Mouse (Mus musculus) hindbrain, embryonic 15.5 days (tissue): ENCODE results near the gene Aox4. TPM values are rescaled to one million over a fixed set of nuclear protein-coding genes. Genes with fewer than 3 reads are reported as not detected.

Experiments
- ATAC-seq: fragments of 200-750 bp; cut with Nextera tagmentation; 2 replicates; pipeline ENCODE4 v1.8.0; 2017; ENCODE audit warnings: low read depth, moderate number of reproducible peaks, moderate TSS enrichment; ENCODE audit not compliant: low FRiP score
- H3K27ac ChIP-seq: fragments of 300-500 bp; sonication (generic); replicated peaks from 2 replicates; pipeline ENCODE4 v1.5.1; 2015; ENCODE audit warnings: mild to moderate bottlenecking, inconsistent platforms
- H3K27me3 ChIP-seq: fragments of 300-500 bp; sonication (generic); 2 replicates; pipeline ENCODE4 v1.6.1; 2015; ENCODE audit warnings: control low read depth, inconsistent platforms
- H3K36me3 ChIP-seq: fragments of 300-500 bp; sonication (generic); 2 replicates; pipeline ENCODE4 v1.6.1; 2015; ENCODE audit warnings: control low read depth, inconsistent platforms
- H3K4me1 ChIP-seq: fragments of 300-500 bp; sonication (generic); replicated peaks from 2 replicates; pipeline ENCODE4 v1.6.1; 2015; ENCODE audit warnings: control low read depth, inconsistent platforms
- H3K4me2 ChIP-seq: fragments of 300-500 bp; sonication (generic); 2 replicates; pipeline ENCODE4 v1.6.1; 2015; ENCODE audit warnings: moderate library complexity, mild to moderate bottlenecking, inconsistent platforms
- H3K4me3 ChIP-seq: fragments of 300-500 bp; sonication (generic); 2 replicates; pipeline ENCODE4 v1.5.1; 2015; ENCODE audit warnings: mild to moderate bottlenecking, inconsistent platforms
- H3K9ac ChIP-seq: fragments of 300-500 bp; sonication (generic); 2 replicates; pipeline ENCODE4 v1.6.1; 2015; ENCODE audit warnings: inconsistent platforms
- H3K9me3 ChIP-seq: fragments of 300-500 bp; sonication (generic); 2 replicates; pipeline ENCODE4 v1.6.1; 2016; ENCODE audit warnings: control low read depth, inconsistent platforms
- WGBS: fragments of 180-500 bp; shearing (Covaris S2); methylation state at CpG from one replicate; pipeline ENCODE4 v1.1.7; 2015; 5-methylcytosine and 5-hydroxymethylcytosine counted together
- polyA plus RNA-seq: library from polyadenylated mRNA; unstranded; fragments of >200 nt; fragmentation: Nextera tagmentation; extraction: Ambion mirVana; gene quantifications from 2 replicates; pipeline ENCODE4 v1.2.1, GENCODE M21; 2015

Aox4 gene
- polyA plus RNA-seq, 1 experiment from 2014 or later, result 0.41 TPM

- Histone ChIP-seq H3K36me3 (no peaks in the 10 kb centered on the region), H3K27me3 (no peaks in the 10 kb centered on the region), H3K9me3 (no peaks in the 10 kb centered on the region), H3K9ac (no peak overlapping the region), H3K4me1 (no peaks in the 10 kb centered on the region), H3K4me2 (no peak overlapping the region), H3K4me3 (no peak overlapping the region), H3K27ac (no peak overlapping the region)
- 85% methylated on average over 5 of the region's 5 CpGs for WGBS
- no peak for ATAC-seq
Measured at GRCm38 (mm10) chr1:58221879-58222278, 11.7 kb downstream of the Aox4 start.

GRCm38 (mm10) chr1:58228086-58228485 is 17.9 kb downstream of the Aox4 start:
- Histone ChIP-seq H3K36me3 (no peaks in the 10 kb centered on the region), H3K27me3 (no peaks in the 10 kb centered on the region), H3K9me3 (no peaks in the 10 kb centered on the region), H3K27ac (no peak overlapping the region), H3K4me1 (no peaks in the 10 kb centered on the region), H3K4me2 (no peak overlapping the region), H3K4me3 (no peak overlapping the region), H3K9ac (no peak overlapping the region)
- WGBS, result 79% methylated on average over 6 of the region's 6 CpGs
- no peak for ATAC-seq

- Histone ChIP-seq H3K9ac (no peak overlapping the region), H3K27me3 (no peaks in the 10 kb centered on the region), H3K4me3 (no peak overlapping the region), H3K4me2 (no peak overlapping the region), H3K36me3 (no peaks in the 10 kb centered on the region), H3K9me3 (no peaks in the 10 kb centered on the region), H3K4me1 (no peaks in the 10 kb centered on the region), H3K27ac (no peak overlapping the region)
- ATAC-seq, result no peak
Measured at GRCm38 (mm10) chr1:58228916-58229315, 18.7 kb downstream of the Aox4 start.

GRCm38 (mm10) chr1:58229774-58230173 is 19.6 kb downstream of the Aox4 start:
- ATAC-seq, result no peak
- Histone ChIP-seq H3K4me2 (no peak overlapping the region), H3K27me3 (no peaks in the 10 kb centered on the region), H3K4me1 (no peaks in the 10 kb centered on the region), H3K4me3 (no peak overlapping the region), H3K9ac (no peak overlapping the region), H3K9me3 (no peaks in the 10 kb centered on the region), H3K27ac (no peak overlapping the region), H3K36me3 (no peaks in the 10 kb centered on the region)
- 87% methylated on average over 4 of the region's 4 CpGs for WGBS

GRCm38 (mm10) chr1:58230542-58230941 is 20.3 kb downstream of the Aox4 start:
- H3K27me3 ChIP-seq, result no peaks in the 10 kb centered on the region
- WGBS, result 57% methylated on average over 5 of the region's 5 CpGs

GRCm38 (mm10) chr1:58235405-58235804 is 25.2 kb downstream of the Aox4 start:
- Histone ChIP-seq H3K27ac (no peak overlapping the region), H3K9ac (no peak overlapping the region), H3K36me3 (no peaks in the 10 kb centered on the region), H3K27me3 (no peaks in the 10 kb centered on the region), H3K4me1 (no peaks in the 10 kb centered on the region), H3K4me2 (no peak overlapping the region), H3K9me3 (no peaks in the 10 kb centered on the region), H3K4me3 (no peak overlapping the region)
- no peak for ATAC-seq
- 52% methylated on average over 5 of the region's 5 CpGs for WGBS

More at GRCm38 (mm10) chr1:58230542-58230941, 20.3 kb downstream of the Aox4 start:
- Histone ChIP-seq H3K4me3 (no peak overlapping the region), H3K4me2 (no peak overlapping the region), H3K27ac (no peak overlapping the region), H3K36me3 (no peaks in the 10 kb centered on the region), H3K4me1 (no peaks in the 10 kb centered on the region), H3K9me3 (no peaks in the 10 kb centered on the region), H3K9ac (no peak overlapping the region)
- no peak for ATAC-seq

- no peak overlapping the region for H3K27ac ChIP-seq
- no peaks in the 10 kb centered on the region for H3K4me1 ChIP-seq
- H3K4me2 ChIP-seq, result no peak overlapping the region
- H3K9me3 ChIP-seq, result no peaks in the 10 kb centered on the region
- no peak overlapping the region for H3K9ac ChIP-seq
- no peaks in the 10 kb centered on the region for H3K27me3 ChIP-seq
- no peaks in the 10 kb centered on the region for H3K36me3 ChIP-seq
- H3K4me3 ChIP-seq, result no peak overlapping the region
- no peak for ATAC-seq
- WGBS, result 81% methylated on average over 4 of the region's 4 CpGs
Measured at GRCm38 (mm10) chr1:58237527-58238299, 27.5 kb downstream of the Aox4 start.

- no peak overlapping the region for H3K27ac ChIP-seq
- 93% methylated on average over 5 of the region's 5 CpGs for WGBS
- H3K4me1 ChIP-seq, result no peaks in the 10 kb centered on the region
- H3K36me3 ChIP-seq, result no peaks in the 10 kb centered on the region
- no peak overlapping the region for H3K9ac ChIP-seq
- no peak for ATAC-seq
- no peaks in the 10 kb centered on the region for H3K27me3 ChIP-seq
- no peak overlapping the region for H3K4me3 ChIP-seq
- no peaks in the 10 kb centered on the region for H3K9me3 ChIP-seq
- no peak overlapping the region for H3K4me2 ChIP-seq
Measured at GRCm38 (mm10) chr1:58238440-58238839, 28.2 kb downstream of the Aox4 start.

- no peaks in the 10 kb centered on the region for H3K9me3 ChIP-seq
- ATAC-seq, result no peak
- no peaks in the 10 kb centered on the region for H3K4me1 ChIP-seq
- H3K4me2 ChIP-seq, result no peak overlapping the region
- H3K27me3 ChIP-seq, result no peaks in the 10 kb centered on the region
- no peak overlapping the region for H3K9ac ChIP-seq
- H3K27ac ChIP-seq, result no peak overlapping the region
- no peak overlapping the region for H3K4me3 ChIP-seq
- WGBS, result 97% methylated on average over 9 of the region's 9 CpGs
- no peaks in the 10 kb centered on the region for H3K36me3 ChIP-seq
Measured at GRCm38 (mm10) chr1:58238961-58239360, 28.8 kb downstream of the Aox4 start.

- no peak overlapping the region for H3K4me3 ChIP-seq
- no peaks in the 10 kb centered on the region for H3K27me3 ChIP-seq
- no peak overlapping the region for H3K4me2 ChIP-seq
- no peaks in the 10 kb centered on the region for H3K9me3 ChIP-seq
- 75% methylated on average over 6 of the region's 6 CpGs for WGBS
- H3K27ac ChIP-seq, result no peak overlapping the region
- H3K36me3 ChIP-seq, result no peaks in the 10 kb centered on the region
- no peak for ATAC-seq
- H3K4me1 ChIP-seq, result no peaks in the 10 kb centered on the region
- H3K9ac ChIP-seq, result no peak overlapping the region
Measured at GRCm38 (mm10) chr1:58240347-58240746, 30.1 kb downstream of the Aox4 start.

GRCm38 (mm10) chr1:58244487-58244886 is 34.3 kb downstream of the Aox4 start:
- Histone ChIP-seq H3K4me3 (no peak overlapping the region), H3K27ac (no peak overlapping the region), H3K27me3 (no peaks in the 10 kb centered on the region), H3K9me3 (no peaks in the 10 kb centered on the region), H3K36me3 (no peaks in the 10 kb centered on the region), H3K4me2 (no peak overlapping the region), H3K9ac (no peak overlapping the region), H3K4me1 (no peaks in the 10 kb centered on the region)
- WGBS, result 77% methylated on average over 3 of the region's 3 CpGs
- ATAC-seq, result no peak

GRCm38 (mm10) chr1:58248518-58248917 is 38.3 kb downstream of the Aox4 start:
- ATAC-seq, result no peak
- Histone ChIP-seq H3K4me3 (no peak overlapping the region), H3K27me3 (no peaks in the 10 kb centered on the region), H3K4me2 (no peak overlapping the region), H3K9me3 (no peaks in the 10 kb centered on the region), H3K9ac (no peak overlapping the region), H3K36me3 (no peaks in the 10 kb centered on the region), H3K27ac (no peak overlapping the region), H3K4me1 (no peaks in the 10 kb centered on the region)
- WGBS, result 73% methylated on average over 1 of the region's 1 CpGs

- 69% methylated on average over 11 of the region's 11 CpGs for WGBS
- H3K9ac ChIP-seq, result no peak overlapping the region
- H3K4me3 ChIP-seq, result no peak overlapping the region
- H3K4me1 ChIP-seq, result no peaks in the 10 kb centered on the region
- H3K4me2 ChIP-seq, result no peak overlapping the region
- no peaks in the 10 kb centered on the region for H3K36me3 ChIP-seq
- H3K27ac ChIP-seq, result no peak overlapping the region
- no peak for ATAC-seq
- H3K9me3 ChIP-seq, result no peaks in the 10 kb centered on the region
- no peaks in the 10 kb centered on the region for H3K27me3 ChIP-seq
Measured at GRCm38 (mm10) chr1:58253466-58253865, 43.3 kb downstream of the Aox4 start.
